Mouse (Mus musculus): ENCODE measurements around the gene Spata2. TPM values are rescaled to one million over a fixed set of nuclear protein-coding genes. Genes with fewer than 3 reads are reported as not detected.

The Spata2 gene
- 22.9 and 26.1 TPM in 2 replicates for polyA plus RNA-seq (2012; rRNA removed)

DNA sequence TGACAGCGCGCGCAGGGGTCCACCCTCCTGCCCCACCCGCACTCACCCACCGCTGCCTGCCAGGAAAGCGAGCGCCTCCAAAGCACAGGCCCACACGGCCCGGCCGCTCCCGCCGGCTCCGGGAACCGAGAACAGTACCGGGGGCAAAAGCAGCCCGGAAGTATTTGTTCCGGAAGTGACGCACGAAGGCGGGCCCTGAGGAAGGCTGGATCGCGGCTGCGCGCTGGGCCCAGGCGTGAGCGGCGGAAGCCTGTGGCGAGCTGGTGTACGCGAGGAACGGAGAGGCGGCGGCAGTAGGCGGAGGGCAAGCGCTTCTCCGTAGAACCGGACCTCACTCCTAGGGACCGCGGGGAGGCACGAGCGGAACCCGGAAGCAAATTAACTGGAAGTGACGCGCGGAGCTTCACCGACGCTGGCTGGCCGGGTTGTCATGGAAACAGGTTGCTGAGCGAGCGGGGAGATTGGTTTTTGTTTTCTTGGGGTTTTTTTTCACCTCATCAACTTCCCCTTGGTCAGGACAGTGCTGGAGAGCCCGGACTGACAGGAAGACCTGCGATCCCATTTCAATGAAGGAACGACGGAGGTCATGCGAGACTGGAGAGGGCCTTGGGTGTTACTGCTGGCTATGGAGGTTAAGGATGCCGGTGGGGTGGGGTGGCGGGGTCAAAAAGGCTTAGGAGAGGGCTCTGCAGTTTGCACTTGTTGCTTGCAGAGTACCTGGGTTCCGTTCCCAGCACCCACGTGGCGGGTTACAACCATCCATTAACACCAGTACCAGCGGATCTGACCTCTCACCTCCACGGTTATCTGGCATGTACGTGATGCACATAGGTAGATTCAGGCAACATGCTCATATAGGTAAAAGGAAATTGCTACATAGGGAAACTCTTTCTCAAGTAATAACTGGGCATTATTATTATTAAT, at the start of gene Spata2:
Gene Spata2 (minus strand): TSS at position 175 of the 924 bp plus-strand sequence.

DNA sequence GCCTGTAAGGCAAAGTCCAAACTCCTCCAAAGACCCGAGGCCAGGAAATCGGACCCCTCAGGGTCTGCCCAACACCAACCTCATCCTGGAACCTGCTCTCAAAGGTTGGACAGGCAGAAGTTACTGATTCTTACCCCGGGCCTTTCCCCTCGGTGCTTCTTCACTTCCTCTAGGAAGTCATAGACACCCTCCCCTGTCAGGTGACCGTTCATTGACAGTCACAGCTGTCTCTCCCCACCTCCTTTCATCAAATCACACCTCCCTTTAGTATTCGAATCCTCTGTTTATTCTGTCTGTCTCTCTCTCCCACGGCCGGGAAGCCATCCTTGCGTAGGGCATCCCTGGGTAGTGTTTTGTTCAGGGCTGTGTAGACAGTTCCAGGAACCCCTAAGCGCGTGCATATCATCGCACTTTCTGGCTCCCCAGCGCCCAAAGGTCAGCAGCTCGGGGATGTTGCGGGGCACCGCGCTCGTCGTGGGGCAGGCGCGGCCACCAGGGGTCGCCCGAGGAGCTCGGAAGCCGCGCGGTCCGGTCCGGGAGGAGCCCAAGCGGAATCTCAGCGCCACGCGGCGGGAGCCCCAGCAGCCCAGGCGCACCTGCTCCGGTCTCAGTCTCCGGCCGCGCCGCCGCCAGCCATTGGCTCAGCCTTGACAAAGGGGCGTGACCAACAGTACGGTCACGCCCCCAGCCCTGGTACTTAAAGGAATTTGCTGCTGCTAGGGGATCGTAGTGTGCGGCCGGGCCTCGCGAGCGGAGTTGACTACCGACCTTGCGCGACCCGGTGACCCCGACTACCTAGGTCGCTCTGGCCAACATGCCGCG, 45.0 kb upstream of the Spata2 start, which contains the start of gene Snai1:
Gene Snai1 (plus strand): TSS at position 720 of the 822 bp plus-strand sequence.

DNA sequence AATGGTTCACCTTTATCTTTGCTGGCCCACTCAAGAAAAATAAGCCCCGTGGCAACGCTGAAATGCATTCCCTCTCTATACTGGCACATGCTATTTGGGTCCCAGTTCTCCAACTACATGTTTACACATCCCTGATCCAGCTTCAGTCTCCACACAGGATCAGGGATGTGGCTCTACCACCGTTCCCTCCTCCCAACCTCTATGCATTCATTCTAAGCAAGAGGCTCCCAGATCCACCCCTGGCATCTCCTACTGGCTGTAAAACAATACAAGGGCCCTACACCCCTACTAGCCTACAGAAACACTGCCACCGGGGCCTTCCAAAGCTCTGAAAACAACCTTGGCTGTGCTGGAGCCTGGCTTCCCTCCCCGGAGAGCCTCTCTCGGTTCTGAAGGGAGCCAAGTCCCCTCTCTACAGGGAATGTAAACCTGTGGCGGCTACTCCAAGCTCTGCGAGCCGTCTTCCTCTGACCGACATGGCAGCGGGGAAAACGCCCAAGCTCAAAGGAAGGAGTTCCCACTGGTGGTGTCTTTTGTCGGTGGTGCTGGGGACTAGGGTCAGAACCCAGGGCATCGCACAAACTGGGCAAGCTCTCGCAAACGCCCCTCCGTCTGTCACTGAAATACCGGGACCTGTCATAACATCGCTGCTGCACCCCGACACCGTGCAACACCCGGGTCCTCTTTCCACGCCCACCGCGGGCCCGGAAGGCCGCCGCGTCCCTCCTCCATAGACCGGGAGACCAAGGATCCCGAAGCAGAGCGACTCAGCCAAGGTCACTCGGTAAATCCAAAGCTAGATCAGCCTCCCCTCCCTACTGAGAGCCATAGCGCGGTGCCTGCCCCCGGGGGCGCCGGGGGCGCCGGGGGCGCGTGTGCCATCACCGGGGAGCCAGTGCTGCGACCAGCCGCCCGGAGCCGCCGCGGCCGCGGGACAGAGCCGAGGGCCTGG, 654 bp downstream of the Spata2 start, which contains the start of gene Rnf114:
Gene Rnf114 (plus strand): TSS at position 889 of the 952 bp plus-strand sequence.

Other genes starting within 250 kb of the Spata2 start
- gene B4galt5, start 143.7 kb downstream of the Spata2 start, polyA plus RNA-seq (2012; rRNA removed) = 28.6 and 37.5 TPM in 2 replicates
- 22.8 and 41.0 TPM in 2 replicates for gene Slc9a8, start 71.2 kb downstream of the Spata2 start, polyA plus RNA-seq (2012; rRNA removed)
- gene Rnf114, start 242 bp downstream of the Spata2 start, polyA plus RNA-seq (2012; rRNA removed) = 74.8 and 110 TPM in 2 replicates
- gene Snai1, start 45.3 kb upstream of the Spata2 start, polyA plus RNA-seq (2012; rRNA removed) = 14.7 and 46.6 TPM in 2 replicates
- gene Ube2v1, start 139.2 kb upstream of the Spata2 start, polyA plus RNA-seq (2012; rRNA removed) = 119 and 151 TPM in 2 replicates
- gene Gm20431, start 168.6 kb upstream of the Spata2 start, polyA plus RNA-seq (2012; rRNA removed) = 3.4 TPM in 1 of 2 replicates, not detected in the other
- 6.3 and 6.8 TPM in 2 replicates for gene Cebpb, start 196.0 kb upstream of the Spata2 start, polyA plus RNA-seq (2012; rRNA removed)
- gene Tmem189, start 196.9 kb upstream of the Spata2 start, polyA plus RNA-seq (2012; rRNA removed) = 33.8 and 44.3 TPM in 2 replicates